Mouse (Mus musculus) heart, embryonic 12.5 days (tissue): ENCODE results near the gene Rap1gap. TPM values are rescaled to one million over a fixed set of nuclear protein-coding genes. Genes with fewer than 3 reads are reported as not detected.

Experiments
- ATAC-seq: fragments of 200-750 bp; cut with Nextera tagmentation; 2 replicates; pipeline ENCODE4 v1.8.0; 2017; ENCODE audit warnings: moderate TSS enrichment, moderate library complexity; ENCODE audit not compliant: insufficient number of reproducible peaks, low FRiP score
- H3K27ac ChIP-seq: fragments of 300-500 bp; sonication (generic); 2 replicates; pipeline ENCODE4 v1.5.1; 2016; ENCODE audit warnings: mild to moderate bottlenecking, moderate library complexity; ENCODE audit not compliant: poor library complexity, severe bottlenecking
- H3K27me3 ChIP-seq: fragments of 300-500 bp; sonication (generic); replicated peaks from 2 replicates; pipeline ENCODE4 v1.6.1; 2016; ENCODE audit warnings: mild to moderate bottlenecking, moderate library complexity
- H3K36me3 ChIP-seq: fragments of 300-500 bp; sonication (generic); 2 replicates; pipeline ENCODE4 v1.6.1; 2016; ENCODE audit warnings: mild to moderate bottlenecking, moderate library complexity
- H3K4me1 ChIP-seq: fragments of 300-500 bp; sonication (generic); replicated peaks from 2 replicates; pipeline ENCODE4 v1.6.1; 2016; ENCODE audit warnings: mild to moderate bottlenecking
- H3K4me2 ChIP-seq: fragments of 300-500 bp; sonication (generic); 2 replicates; pipeline ENCODE4 v1.6.1; 2016; ENCODE audit warnings: mild to moderate bottlenecking, moderate library complexity
- H3K4me3 ChIP-seq: fragments of 300-500 bp; sonication (generic); 2 replicates; pipeline ENCODE4 v1.5.1; 2016; ENCODE audit warnings: mild to moderate bottlenecking
- H3K9ac ChIP-seq: fragments of 300-500 bp; sonication (generic); 2 replicates; pipeline ENCODE4 v1.6.1; 2016; ENCODE audit warnings: mild to moderate bottlenecking, moderate library complexity
- H3K9me3 ChIP-seq: fragments of 300-500 bp; sonication (generic); replicated peaks from 2 replicates; pipeline ENCODE4 v1.6.1; 2016; ENCODE audit warnings: mild to moderate bottlenecking, moderate library complexity
- WGBS: fragments of 180-500 bp; shearing (Covaris S2); methylation state at CpG from one replicate; pipeline ENCODE4 v1.1.7; 2016; 5-methylcytosine and 5-hydroxymethylcytosine counted together
- polyA plus RNA-seq: library from polyadenylated mRNA; unstranded; fragments of >200 nt; fragmentation: Nextera tagmentation; extraction: Ambion mirVana; gene quantifications from 2 replicates; pipeline ENCODE4 v1.2.1, GENCODE M21; 2016

The Rap1gap gene
- polyA plus RNA-seq, 1 experiment from 2014 or later, result 4.3 TPM

DNA sequence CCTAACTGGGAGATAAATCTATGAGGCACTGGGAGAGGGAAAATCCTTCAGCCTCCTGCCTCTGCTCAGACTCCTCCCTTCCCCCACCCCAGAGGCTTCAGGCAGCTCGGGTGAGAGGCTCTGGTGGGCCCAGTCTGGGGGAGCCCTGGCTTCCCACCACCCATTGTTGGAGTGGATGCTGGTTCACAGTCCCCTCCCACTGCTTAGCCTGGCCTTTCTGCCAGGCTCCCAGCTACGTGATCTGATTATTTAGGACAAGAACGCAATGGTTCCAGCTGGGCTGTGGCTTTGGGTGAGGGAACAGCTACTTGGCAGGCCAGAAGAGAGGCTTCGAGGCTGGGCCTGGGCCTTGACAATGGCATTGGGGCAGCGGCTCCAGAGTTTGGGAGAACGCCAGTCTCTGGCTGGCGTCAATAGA is 101.0 kb downstream of the Rap1gap start:
- H3K9me3 ChIP-seq, result no peaks in the 10 kb centered on the region
- WGBS, result 47% methylated on average over 7 of the region's 7 CpGs
- H3K4me1 ChIP-seq, result peaks cover 33% of the 10 kb centered on the region
- no peak overlapping the region for H3K4me2 ChIP-seq
- H3K27me3 ChIP-seq, result 0 out of 2 replicates have a peak, but pooled peaks cover 3% of the 10 kb centered on the region
- ATAC-seq, result no peak
- H3K4me3 ChIP-seq, result no peak overlapping the region
- no peaks in the 10 kb centered on the region for H3K36me3 ChIP-seq
- no peak overlapping the region for H3K9ac ChIP-seq
- H3K27ac ChIP-seq, result no peak overlapping the region

GRCm38 (mm10) chr4:137766365-137766764 is 101.8 kb downstream of the Rap1gap start:
- H3K4me2 ChIP-seq, result no peak overlapping the region
- peaks cover 36% of the 10 kb centered on the region for H3K4me1 ChIP-seq
- ATAC-seq, result no peak
- no peaks in the 10 kb centered on the region for H3K9me3 ChIP-seq
- no peak overlapping the region for H3K9ac ChIP-seq
- WGBS, result 36% methylated on average over 5 of the region's 5 CpGs
- H3K27me3 ChIP-seq, result peaks cover 11% of the 10 kb centered on the region; the same call in 1 of the 2 replicates
- H3K36me3 ChIP-seq, result no peaks in the 10 kb centered on the region
- no peak overlapping the region for H3K27ac ChIP-seq
- no peak overlapping the region for H3K4me3 ChIP-seq

DNA sequence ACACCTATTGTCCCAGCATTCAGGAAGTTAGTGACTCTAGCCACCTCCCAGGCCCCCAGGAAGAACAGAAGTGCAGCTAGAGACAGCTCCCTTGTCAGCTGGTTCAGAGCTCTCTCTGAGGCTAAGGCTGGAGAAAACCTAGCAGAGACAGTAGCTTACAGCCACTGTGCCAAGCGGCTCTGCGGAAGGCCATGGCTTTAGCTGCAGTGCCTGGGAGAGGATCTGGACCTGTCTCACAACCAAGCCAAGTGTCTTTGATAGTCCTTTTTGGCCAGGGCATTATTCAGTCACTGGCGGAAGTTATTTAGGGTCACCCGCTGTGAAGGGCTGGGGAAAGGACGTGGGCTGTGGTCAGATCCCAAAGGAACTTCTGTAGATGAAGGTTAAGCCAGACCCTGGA is 103.9 kb downstream of the Rap1gap start:
- Histone ChIP-seq H3K27me3 (peaks cover 25% of the 10 kb centered on the region), H3K27ac (no peak overlapping the region), H3K36me3 (no peaks in the 10 kb centered on the region), H3K4me1 (peaks cover 38% of the 10 kb centered on the region), H3K4me3 (no peak overlapping the region), H3K4me2 (no peak overlapping the region), H3K9ac (no peak overlapping the region), H3K9me3 (no peaks in the 10 kb centered on the region)
- WGBS, result 82% methylated on average over 5 of the region's 5 CpGs
- ATAC-seq, result no peak

GRCm38 (mm10) chr4:137768831-137769230 is 104.3 kb downstream of the Rap1gap start:
- Histone ChIP-seq H3K27me3 (peaks cover 28% of the 10 kb centered on the region), H3K9ac (no peak overlapping the region), H3K9me3 (no peaks in the 10 kb centered on the region), H3K36me3 (no peaks in the 10 kb centered on the region), H3K4me1 (peaks cover 37% of the 10 kb centered on the region), H3K4me2 (no peak overlapping the region), H3K27ac (no peak overlapping the region), H3K4me3 (no peak overlapping the region)
- 72% methylated on average over 6 of the region's 6 CpGs for WGBS
- no peak for ATAC-seq

GRCm38 (mm10) chr4:137769635-137770034 is 105.1 kb downstream of the Rap1gap start:
- H3K9me3 ChIP-seq, result no peaks in the 10 kb centered on the region
- peaks cover 32% of the 10 kb centered on the region for H3K27me3 ChIP-seq
- 14% methylated on average over 7 of the region's 7 CpGs for WGBS
- no peak overlapping the region for H3K9ac ChIP-seq
- no peak overlapping the region for H3K4me2 ChIP-seq
- H3K4me1 ChIP-seq, result peaks cover 33% of the 10 kb centered on the region
- H3K36me3 ChIP-seq, result no peaks in the 10 kb centered on the region
- H3K27ac ChIP-seq, result no peak overlapping the region
- ATAC-seq, result no peak
- no peak overlapping the region for H3K4me3 ChIP-seq

- H3K4me3 ChIP-seq, result no peak overlapping the region
- H3K4me2 ChIP-seq, result no peak overlapping the region
- no peak for ATAC-seq
- no peak overlapping the region for H3K9ac ChIP-seq
- H3K27ac ChIP-seq, result no peak overlapping the region
- no peaks in the 10 kb centered on the region for H3K36me3 ChIP-seq
- 58% methylated on average over 14 of the region's 14 CpGs for WGBS
- H3K4me1 ChIP-seq, result peaks cover 23% of the 10 kb centered on the region
- H3K9me3 ChIP-seq, result no peaks in the 10 kb centered on the region
- H3K27me3 ChIP-seq, result peaks cover 32% of the 10 kb centered on the region
These were observed 106.5 kb downstream of the Rap1gap start for GRCm38 (mm10) chr4:137770901-137771612.

- WGBS, result 53% methylated on average over 3 of the region's 3 CpGs
- H3K9ac ChIP-seq, result no peak overlapping the region
- no peak for ATAC-seq
- no peak overlapping the region for H3K27ac ChIP-seq
- no peak overlapping the region for H3K4me2 ChIP-seq
- H3K36me3 ChIP-seq, result no peaks in the 10 kb centered on the region
- H3K27me3 ChIP-seq, result peaks cover 32% of the 10 kb centered on the region
- peaks cover 18% of the 10 kb centered on the region for H3K4me1 ChIP-seq
- no peaks in the 10 kb centered on the region for H3K9me3 ChIP-seq
- H3K4me3 ChIP-seq, result no peak overlapping the region
These were observed 107.2 kb downstream of the Rap1gap start for GRCm38 (mm10) chr4:137771749-137772148.

DNA sequence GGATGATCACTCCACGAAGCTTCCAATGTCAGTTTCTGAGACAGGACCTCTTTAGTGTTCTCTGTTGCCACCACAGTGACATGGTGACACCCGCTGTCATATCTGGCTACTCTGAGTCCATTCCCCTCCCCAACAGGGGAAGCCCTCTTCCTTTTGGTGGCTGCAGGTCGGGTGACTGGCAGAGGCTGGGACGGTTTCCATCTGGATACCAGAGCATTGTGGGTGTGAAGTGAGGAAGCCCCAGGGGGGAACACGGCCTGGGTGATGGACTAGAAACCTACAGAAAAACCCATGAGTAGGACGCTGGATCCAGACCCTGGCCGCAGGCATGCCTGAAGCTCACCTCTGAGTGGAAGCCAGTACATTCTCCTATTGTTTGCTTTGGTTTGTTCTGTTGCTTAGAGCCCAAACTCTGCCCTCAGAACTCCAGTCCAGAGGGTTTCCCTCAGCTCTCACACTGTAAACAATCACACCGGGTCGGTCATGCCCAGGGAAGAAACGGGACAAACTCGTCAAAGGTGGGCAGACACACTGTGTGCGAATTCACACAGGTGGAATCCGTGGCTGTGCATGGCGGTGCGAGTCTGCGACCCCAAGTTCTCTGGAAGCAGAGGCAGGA is 108.0 kb downstream of the Rap1gap start:
- no peak overlapping the region for H3K9ac ChIP-seq
- H3K4me3 ChIP-seq, result no peak overlapping the region
- WGBS, result 75% methylated on average over 16 of the region's 16 CpGs
- peaks cover 18% of the 10 kb centered on the region for H3K4me1 ChIP-seq
- H3K36me3 ChIP-seq, result no peaks in the 10 kb centered on the region
- no peak for ATAC-seq
- H3K27me3 ChIP-seq, result peaks cover 39% of the 10 kb centered on the region
- no peak overlapping the region for H3K4me2 ChIP-seq
- H3K27ac ChIP-seq, result no peak overlapping the region
- no peaks in the 10 kb centered on the region for H3K9me3 ChIP-seq

- Histone ChIP-seq H3K9ac (no peak overlapping the region), H3K4me1 (peaks cover 18% of the 10 kb centered on the region), H3K4me3 (no peak overlapping the region), H3K36me3 (no peaks in the 10 kb centered on the region), H3K27me3 (peaks cover 43% of the 10 kb centered on the region), H3K9me3 (no peaks in the 10 kb centered on the region), H3K27ac (no peak overlapping the region), H3K4me2 (no peak overlapping the region)
- no peak for ATAC-seq
- WGBS, result 38% methylated on average over 2 of the region's 2 CpGs
These were observed 108.9 kb downstream of the Rap1gap start for GRCm38 (mm10) chr4:137773369-137773899.

GRCm38 (mm10) chr4:137774013-137774412 is 109.5 kb downstream of the Rap1gap start:
- H3K4me3 ChIP-seq, result no peak overlapping the region
- peaks cover 49% of the 10 kb centered on the region for H3K27me3 ChIP-seq
- H3K27ac ChIP-seq, result no peak overlapping the region
- peaks cover 18% of the 10 kb centered on the region for H3K4me1 ChIP-seq
- no peak for ATAC-seq
- no peaks in the 10 kb centered on the region for H3K36me3 ChIP-seq
- 71% methylated on average over 5 of the region's 5 CpGs for WGBS
- no peak overlapping the region for H3K4me2 ChIP-seq
- no peaks in the 10 kb centered on the region for H3K9me3 ChIP-seq
- H3K9ac ChIP-seq, result no peak overlapping the region

GRCm38 (mm10) chr4:137774505-137774904 is 110.0 kb downstream of the Rap1gap start:
- Histone ChIP-seq H3K27me3 (peaks cover 50% of the 10 kb centered on the region), H3K9me3 (no peaks in the 10 kb centered on the region), H3K4me2 (no peak overlapping the region), H3K36me3 (no peaks in the 10 kb centered on the region), H3K4me1 (peaks cover 14% of the 10 kb centered on the region), H3K27ac (no peak overlapping the region), H3K4me3 (no peak overlapping the region), H3K9ac (no peak overlapping the region)
- ATAC-seq, result no peak
- WGBS, result 85% methylated on average over 6 of the region's 6 CpGs
